ENCODE assay signal across 28 mouse cellular contexts in genomic region chr2:180445962-180446361, GRCm38 (mm10). TPM values are rescaled to one million over a fixed set of nuclear protein-coding genes. Genes with fewer than 3 reads are reported as not detected.
DNase-seq lines count a peak whose midpoint lies in the region; ATAC-seq and TF ChIP-seq lines count a peak whose summit lies in the region.
"Had no signal": no experiment of that assay in that cellular context is flagged by ENCODE, and none has a peak within 500 bp of the region (broad histone marks: within the 10 kb centered on the region; RNA-seq: fewer than 3 reads in every experiment).

No protein-coding gene starts in this region.

- WGBS in liver, postnatal 0 days (ENCODE audit: insufficient replicate concordance), result 77% methylated on average over 1 of the region's 1 CpGs
- WGBS in liver, embryonic 11.5 days, result 80% methylated on average over 1 of the region's 1 CpGs
- WGBS in bone marrow, adult 2 months, result 59% methylated on average over 1 of the region's 1 CpGs
- WGBS in intestine, embryonic 15.5 days, result 88% methylated on average over 1 of the region's 1 CpGs
- 94% methylated on average over 1 of the region's 1 CpGs for WGBS in hindbrain, embryonic 16.5 days

- H3K9me3 ChIP-seq in liver, postnatal 0 days (ENCODE audit: low read length), result no peaks in the 10 kb centered on the region
- H3K9me3 ChIP-seq in liver, embryonic 11.5 days (ENCODE audit: control insufficient read depth, low read length), result no peaks in the 10 kb centered on the region
- H3K9me3 ChIP-seq in intestine, embryonic 15.5 days, result no peaks in the 10 kb centered on the region
- H3K9me3 ChIP-seq in hindbrain, embryonic 16.5 days (ENCODE audit: control insufficient read depth, low read length), result no peaks in the 10 kb centered on the region
- H3K9me3 ChIP-seq: embryonic facial prominence, embryonic 10.5 days; embryonic facial prominence, embryonic 13.5 days; forebrain, embryonic 12.5 days; forebrain, embryonic 15.5 days; heart, embryonic 10.5 days; heart, embryonic 13.5 days; hindbrain, embryonic 12.5 days; hindbrain, embryonic 15.5 days had no signal

- H3K4me3 ChIP-seq in liver, postnatal 0 days (ENCODE audit: low read depth, low read length), result no peak overlapping the region
- no peak overlapping the region for H3K4me3 ChIP-seq in liver, embryonic 11.5 days (ENCODE audit: low read depth, low read length)
- H3K4me3 ChIP-seq in bone marrow, adult 2 months (replicated peaks; ENCODE audit: control insufficient read depth, low read depth, low read length), result no peak overlapping the region
- no peak overlapping the region for H3K4me3 ChIP-seq in intestine, embryonic 15.5 days (replicated peaks)
- no peak overlapping the region for H3K4me3 ChIP-seq in hindbrain, embryonic 16.5 days (ENCODE audit: low read length)
- H3K4me3 ChIP-seq: embryonic facial prominence, embryonic 10.5 days; embryonic facial prominence, embryonic 13.5 days; erythroblast, embryonic 14.5 days; forebrain, embryonic 12.5 days; forebrain, embryonic 15.5 days; heart, adult 2 months; heart, embryonic 10.5 days; heart, embryonic 13.5 days; hindbrain, embryonic 12.5 days; hindbrain, embryonic 15.5 days had no signal

- H3K4me2 ChIP-seq in liver, postnatal 0 days (ENCODE audit: low read depth, low read length), result no peak overlapping the region
- no peak overlapping the region for H3K4me2 ChIP-seq in liver, embryonic 11.5 days
- H3K4me2 ChIP-seq in intestine, embryonic 15.5 days (replicated peaks), result no peak overlapping the region
- H3K4me2 ChIP-seq in hindbrain, embryonic 16.5 days (ENCODE audit: low read length), result no peak overlapping the region
- H3K4me2 ChIP-seq: embryonic facial prominence, embryonic 13.5 days; forebrain, embryonic 12.5 days; forebrain, embryonic 15.5 days; heart, embryonic 13.5 days; hindbrain, embryonic 12.5 days; hindbrain, embryonic 15.5 days had no signal

- DNase-seq in liver, postnatal 0 days, result no peak
- no peak for DNase-seq in liver, embryonic 11.5 days (ENCODE audit: low spot score)
- no peak for DNase-seq in left cerebral cortex, adult 9 months (ENCODE audit: low spot score in 2 of 2)
- DNase-seq: adrenal gland, postnatal 10 days; adrenal gland, postnatal 36 days; cerebellum, adult 11-12 months; cerebellum, adult 8-10 months; cerebellum, postnatal 10 days; cerebellum, postnatal 36 days; embryo, embryonic 11 days; gastrocnemius, postnatal 10 days; gastrocnemius, postnatal 36 days; heart, adult 2 months; heart, postnatal 14 days; heart, postnatal 4 days had no signal

- no peak for ATAC-seq in liver, postnatal 0 days
- ATAC-seq in liver, embryonic 11.5 days (replicated peaks; ENCODE audit: low FRiP score), result no peak
- 0 out of 2 replicates have a peak, but pooled peaks have one; percentile 9 for ATAC-seq in intestine, embryonic 15.5 days
- ATAC-seq in hindbrain, embryonic 16.5 days, result no peak
- ATAC-seq: activated CD4-positive, CD25-positive, alpha-beta regulatory T cell, adult 4 months; forebrain, embryonic 15.5 days had no signal

- H3K36me3 ChIP-seq in liver, postnatal 0 days (replicated peaks; ENCODE audit: insufficient read depth, low read length), result no peaks in the 10 kb centered on the region
- H3K36me3 ChIP-seq in liver, embryonic 11.5 days (ENCODE audit: control insufficient read depth, insufficient read depth, low read length), result no peaks in the 10 kb centered on the region
- H3K36me3 ChIP-seq in intestine, embryonic 15.5 days, result no peaks in the 10 kb centered on the region
- no peaks in the 10 kb centered on the region for H3K36me3 ChIP-seq in hindbrain, embryonic 16.5 days (ENCODE audit: control insufficient read depth, insufficient read depth, low read length)
- H3K36me3 ChIP-seq: embryonic facial prominence, embryonic 10.5 days; embryonic facial prominence, embryonic 13.5 days; forebrain, embryonic 12.5 days; forebrain, embryonic 15.5 days; heart, embryonic 10.5 days; heart, embryonic 13.5 days; hindbrain, embryonic 12.5 days; hindbrain, embryonic 15.5 days had no signal

- TF ChIP-seq POLR2A in bone marrow, adult 2 months (IDR thresholded peaks at IDR 0.05; ENCODE audit: borderline replicate concordance, control insufficient read depth, low read depth, low read length), result no peak

- no peak overlapping the region for H3K9ac ChIP-seq in liver, postnatal 0 days (replicated peaks)
- no peak overlapping the region for H3K9ac ChIP-seq in liver, embryonic 11.5 days (ENCODE audit: low read depth, low read length)
- H3K9ac ChIP-seq in intestine, embryonic 15.5 days, result no peak overlapping the region
- no peak overlapping the region for H3K9ac ChIP-seq in hindbrain, embryonic 16.5 days (ENCODE audit: low read depth, low read length)
- H3K9ac ChIP-seq: embryonic facial prominence, embryonic 13.5 days; forebrain, embryonic 12.5 days; forebrain, embryonic 15.5 days; heart, embryonic 13.5 days; hindbrain, embryonic 12.5 days; hindbrain, embryonic 15.5 days had no signal

- H3K27me3 ChIP-seq in liver, postnatal 0 days (ENCODE audit: insufficient read depth, low read length), result no peaks in the 10 kb centered on the region
- H3K27me3 ChIP-seq in liver, embryonic 11.5 days (replicated peaks; ENCODE audit: control insufficient read depth, insufficient read depth, low read length), result no peaks in the 10 kb centered on the region
- no peaks in the 10 kb centered on the region for H3K27me3 ChIP-seq in intestine, embryonic 15.5 days (replicated peaks)
- no peaks in the 10 kb centered on the region for H3K27me3 ChIP-seq in hindbrain, embryonic 16.5 days (replicated peaks; ENCODE audit: control insufficient read depth, insufficient read depth, low read length)
- H3K27me3 ChIP-seq: embryonic facial prominence, embryonic 13.5 days; forebrain, embryonic 15.5 days had no signal

- H3K27ac ChIP-seq in liver, postnatal 0 days (ENCODE audit: low read depth), result peak overlapping the region; percentile 64; the same call in 1 of the 2 replicates
- no peak overlapping the region for H3K27ac ChIP-seq in liver, embryonic 11.5 days (ENCODE audit: low read depth, low read length)
- peak overlapping the region; percentile 39; the same call in 1 of the 2 replicates for H3K27ac ChIP-seq in bone marrow, adult 2 months (ENCODE audit: control insufficient read depth, insufficient read depth, low read depth, low read length, poor library complexity)
- no peak overlapping the region for H3K27ac ChIP-seq in intestine, embryonic 15.5 days
- H3K27ac ChIP-seq in hindbrain, embryonic 16.5 days (ENCODE audit: low read depth, low read length), result no peak overlapping the region
- H3K27ac ChIP-seq: embryonic facial prominence, embryonic 10.5 days; embryonic facial prominence, embryonic 13.5 days; forebrain, embryonic 12.5 days; forebrain, embryonic 15.5 days; heart, adult 2 months; heart, embryonic 10.5 days; heart, embryonic 13.5 days; hindbrain, embryonic 12.5 days; hindbrain, embryonic 15.5 days had no signal

- no peak for TF ChIP-seq EP300 in liver, postnatal 0 days (IDR thresholded peaks at IDR 0.05; ENCODE audit: low read depth)

- no peak for TF ChIP-seq CTCF in liver, postnatal 0 days (IDR thresholded peaks at IDR 0.05; ENCODE audit: low read depth)
- TF ChIP-seq CTCF in bone marrow, adult 2 months (IDR thresholded peaks at IDR 0.05; ENCODE audit: control insufficient read depth, insufficient read depth, low read length), result no peak

- H3K4me1 ChIP-seq in liver, postnatal 0 days (ENCODE audit: insufficient read depth), result peaks cover 16% of the 10 kb centered on the region
- no peaks in the 10 kb centered on the region; the same call in 1 of the 2 replicates for H3K4me1 ChIP-seq in liver, embryonic 11.5 days (replicated peaks; ENCODE audit: control insufficient read depth, insufficient read depth, low read length)
- peaks cover 20% of the 10 kb centered on the region for H3K4me1 ChIP-seq in bone marrow, adult 2 months (ENCODE audit: control insufficient read depth, insufficient read depth, low read length)
- H3K4me1 ChIP-seq in intestine, embryonic 15.5 days (replicated peaks), result no peaks in the 10 kb centered on the region
- no peaks in the 10 kb centered on the region for H3K4me1 ChIP-seq in hindbrain, embryonic 16.5 days (ENCODE audit: control insufficient read depth, insufficient read depth, low read depth, low read length)
- H3K4me1 ChIP-seq: forebrain, embryonic 15.5 days; hindbrain, embryonic 12.5 days; hindbrain, embryonic 15.5 days had no signal

RNA-seq across cellular contexts. Expression of gene Slco4a1, which starts 10.1 kb away (rescaled TPM):
- 0.86 and 0.91 TPM in 2 replicates for polyA plus RNA-seq in liver, postnatal 0 days (2015; fragmentation: Nextera tagmentation; extraction: Ambion mirVana)
- polyA plus RNA-seq in liver, embryonic 11.5 days (2014; fragmentation: Nextera tagmentation; extraction: Ambion mirVana), result 1.5 and 2.0 TPM in 2 replicates
- 5.5 and 15.6 TPM in 2 replicates for polyA plus RNA-seq in bone marrow, adult 2 months (2011; ENCODE audit: insufficient read depth, insufficient read length, low replicate concordance, missing spikeins)
- 2.3 and 2.8 TPM in 2 replicates for polyA plus RNA-seq in intestine, embryonic 15.5 days (2015; fragmentation: Nextera tagmentation; extraction: Ambion mirVana)
- 2.7 and 3.0 TPM in 2 replicates for polyA plus RNA-seq in hindbrain, embryonic 16.5 days (2015; fragmentation: Nextera tagmentation; extraction: Ambion mirVana)

RNA-seq across cellular contexts. Expression of gene Ntsr1, which starts 53.8 kb away (rescaled TPM):
- not detected in 2 replicates for polyA plus RNA-seq in liver, postnatal 0 days (2015; fragmentation: Nextera tagmentation; extraction: Ambion mirVana)
- 0.49 and 0.75 TPM in 2 replicates for polyA plus RNA-seq in liver, embryonic 11.5 days (2014; fragmentation: Nextera tagmentation; extraction: Ambion mirVana)
- not detected in 2 replicates for polyA plus RNA-seq in bone marrow, adult 2 months (2011; ENCODE audit: insufficient read depth, insufficient read length, low replicate concordance, missing spikeins)
- polyA plus RNA-seq in intestine, embryonic 15.5 days (2015; fragmentation: Nextera tagmentation; extraction: Ambion mirVana), result 2.4 and 2.8 TPM in 2 replicates
- 3.6 and 4.1 TPM in 2 replicates for polyA plus RNA-seq in hindbrain, embryonic 16.5 days (2015; fragmentation: Nextera tagmentation; extraction: Ambion mirVana)
- polyA plus RNA-seq: activated CD4-positive, CD25-positive, alpha-beta regulatory T cell, adult 4 months; erythroblast, embryonic 14.5 days; heart, adult 2 months had no signal

Comparison
In these comparisons a context has a peak if more than half of its experiments do, and no peak if none do; other contexts are left out.
1. H3K27ac ChIP-seq: peak in liver, postnatal 0 days (single experiment) and bone marrow, adult 2 months (single experiment); none in liver, embryonic 11.5 days (single experiment), intestine, embryonic 15.5 days (single experiment) and hindbrain, embryonic 16.5 days (single experiment).